Mouse (Mus musculus): ENCODE measurements at regions not wholly inside any gene's neighbourhood (a gene's known extent, or its start where the extent isn't known, plus 50 kb on each side); places are given as distances from the start of the nearest gene placed in this dataset.

- no peak for TF ChIP-seq CTCF (IDR thresholded peaks at IDR 0.05; ENCODE audit: low read depth, low read length)
- TF ChIP-seq POLR2A (IDR thresholded peaks at IDR 0.05; ENCODE audit: extremely low read depth, insufficient read depth, low read length) = no peak
Observed at GRCm38 (mm10) chr14:120642591-120642990, 164.3 kb downstream of the Rap2a start.

All from liver, adult 2 months (tissue).